In the genomic region with DNA sequence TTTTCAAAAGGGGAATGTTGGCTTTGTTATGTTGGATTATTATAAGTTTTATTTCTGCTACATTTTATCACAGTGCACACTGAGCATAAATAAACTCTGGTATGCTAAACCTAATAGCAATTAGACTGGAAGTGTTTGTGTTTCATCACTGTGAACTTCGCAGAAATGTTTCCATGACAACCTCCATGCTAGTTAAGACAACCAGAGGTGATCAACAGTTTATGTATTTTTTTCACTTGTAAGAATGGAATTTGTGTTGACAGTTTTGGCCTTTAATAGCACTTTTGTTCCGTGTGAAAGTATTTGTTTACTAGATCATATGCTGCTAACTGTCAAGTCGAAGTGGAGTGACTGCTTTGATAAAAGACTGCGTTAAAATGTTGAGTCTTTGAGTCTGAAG, we compare ENCODE assay signal across 16 mouse cellular contexts.
"Had no signal": no experiment of that assay in that cellular context is flagged by ENCODE, and none has a peak within 500 bp of the region (broad histone marks: within the 10 kb centered on the region; RNA-seq: fewer than 3 reads in every experiment).

No protein-coding gene starts in this region.

- H3K4me1 ChIP-seq: limb, embryonic 12.5 days; liver, embryonic 13.5 days; midbrain, embryonic 13.5 days; neural tube, embryonic 13.5 days had no signal

- H3K27ac ChIP-seq: kidney, postnatal 0 days; limb, embryonic 12.5 days; liver, embryonic 13.5 days; midbrain, embryonic 13.5 days; neural tube, embryonic 13.5 days had no signal

- H3K9ac ChIP-seq: limb, embryonic 12.5 days; liver, embryonic 13.5 days; liver, postnatal 0 days; midbrain, embryonic 13.5 days; neural tube, embryonic 13.5 days had no signal

- H3K4me3 ChIP-seq: limb, embryonic 12.5 days; liver, embryonic 13.5 days; midbrain, embryonic 13.5 days; neural tube, embryonic 13.5 days had no signal

- H3K9me3 ChIP-seq: limb, embryonic 12.5 days; liver, embryonic 13.5 days had no signal

- H3K4me2 ChIP-seq: limb, embryonic 12.5 days; liver, embryonic 13.5 days; midbrain, embryonic 13.5 days; neural tube, embryonic 13.5 days had no signal

- H3K27me3 ChIP-seq: limb, embryonic 12.5 days; liver, embryonic 13.5 days; midbrain, embryonic 13.5 days; neural tube, embryonic 13.5 days had no signal

- ATAC-seq: liver, postnatal 0 days; lung, postnatal 0 days; midbrain, embryonic 13.5 days had no signal

- DNase-seq: kidney, adult 8-10 months; kidney, postnatal 36 days; layer of hippocampus, adult 9-11 months; layer of hippocampus, postnatal 36 days; liver; liver, embryonic 13.5 days; liver, postnatal 0 days; lung, postnatal 36 days; right cerebral cortex, adult 18-20 months; right cerebral cortex, postnatal 25 days; thymus, postnatal 4 days had no signal

- H3K36me3 ChIP-seq: liver, embryonic 13.5 days; neural tube, embryonic 13.5 days had no signal
